Mouse (Mus musculus) liver, embryonic 14.5 days (tissue): ENCODE measurements at regions not wholly inside any gene's neighbourhood (a gene's known extent, or its start where the extent isn't known, plus 50 kb on each side); places are given as distances from the start of the nearest gene placed in this dataset.

ENCODE experiments used
- CTCF ChIP-seq: IDR thresholded peaks from 2 replicates; pipeline ENCODE4 v1.5.1; 2016; ENCODE audit warnings: antibody characterized with exemption, low read depth, control low read depth
- EP300 ChIP-seq: IDR thresholded peaks from 2 replicates; pipeline ENCODE4 v1.6.1; 2016; ENCODE audit warnings: antibody characterized with exemption, low read depth

- no peak for TF ChIP-seq CTCF
- no peak for TF ChIP-seq EP300
Observed at GRCm38 (mm10) chr3:151262821-151263220, 174.9 kb upstream of the Adgrl4 start.
